Mouse (Mus musculus) heart, embryonic 13.5 days (tissue): Measurements from ENCODE around the gene Adcy9. TPM values are rescaled to one million over a fixed set of nuclear protein-coding genes. Genes with fewer than 3 reads are reported as not detected.

Experiments
- ATAC-seq: fragments of 200-750 bp; cut with Nextera tagmentation; 2 replicates; pipeline ENCODE4 v1.8.0; 2017; ENCODE audit warnings: moderate TSS enrichment; ENCODE audit not compliant: insufficient number of reproducible peaks, low FRiP score, low TSS enrichment; ENCODE audit errors: extremely low read depth
- H3K27ac ChIP-seq: fragments of 300-500 bp; sonication (generic); replicated peaks from 2 replicates; pipeline ENCODE4 v1.5.1; 2015; ENCODE audit warnings: moderate library complexity, mild to moderate bottlenecking, inconsistent platforms
- H3K27me3 ChIP-seq: fragments of 300-500 bp; sonication (generic); replicated peaks from 2 replicates; pipeline ENCODE4 v1.6.1; 2015; ENCODE audit warnings: mild to moderate bottlenecking, inconsistent platforms
- H3K36me3 ChIP-seq: fragments of 300-500 bp; sonication (generic); 2 replicates; pipeline ENCODE4 v1.6.1; 2015; ENCODE audit warnings: mild to moderate bottlenecking, inconsistent platforms
- H3K4me1 ChIP-seq: fragments of 300-500 bp; sonication (generic); 2 replicates; pipeline ENCODE4 v1.6.1; 2015; ENCODE audit warnings: inconsistent platforms
- H3K4me2 ChIP-seq: fragments of 300-500 bp; sonication (generic); 2 replicates; pipeline ENCODE4 v1.6.1; 2015; ENCODE audit warnings: inconsistent platforms, mild to moderate bottlenecking, moderate library complexity
- H3K4me3 ChIP-seq: fragments of 300-500 bp; sonication (generic); 2 replicates; pipeline ENCODE4 v1.5.1; 2015; ENCODE audit warnings: moderate library complexity, mild to moderate bottlenecking, inconsistent platforms
- H3K9ac ChIP-seq: fragments of 300-500 bp; sonication (generic); 2 replicates; pipeline ENCODE4 v1.6.1; 2015; ENCODE audit warnings: inconsistent platforms, mild to moderate bottlenecking, moderate library complexity
- H3K9me3 ChIP-seq: fragments of 300-500 bp; sonication (generic); 2 replicates; pipeline ENCODE4 v1.6.1; 2016; ENCODE audit warnings: inconsistent platforms
- WGBS: fragments of 180-500 bp; shearing (Covaris S2); methylation state at CpG from one replicate; pipeline ENCODE4 v1.1.7; 2015; ENCODE audit warnings: mixed read lengths; 5-methylcytosine and 5-hydroxymethylcytosine counted together
- polyA plus RNA-seq: library from polyadenylated mRNA; unstranded; fragments of >200 nt; fragmentation: Nextera tagmentation; extraction: Ambion mirVana; gene quantifications from 2 replicates; pipeline ENCODE4 v1.2.1, GENCODE M21; 2015

Gene Adcy9
- 0.96 and 0.98 TPM in 2 replicates for polyA plus RNA-seq

DNA sequence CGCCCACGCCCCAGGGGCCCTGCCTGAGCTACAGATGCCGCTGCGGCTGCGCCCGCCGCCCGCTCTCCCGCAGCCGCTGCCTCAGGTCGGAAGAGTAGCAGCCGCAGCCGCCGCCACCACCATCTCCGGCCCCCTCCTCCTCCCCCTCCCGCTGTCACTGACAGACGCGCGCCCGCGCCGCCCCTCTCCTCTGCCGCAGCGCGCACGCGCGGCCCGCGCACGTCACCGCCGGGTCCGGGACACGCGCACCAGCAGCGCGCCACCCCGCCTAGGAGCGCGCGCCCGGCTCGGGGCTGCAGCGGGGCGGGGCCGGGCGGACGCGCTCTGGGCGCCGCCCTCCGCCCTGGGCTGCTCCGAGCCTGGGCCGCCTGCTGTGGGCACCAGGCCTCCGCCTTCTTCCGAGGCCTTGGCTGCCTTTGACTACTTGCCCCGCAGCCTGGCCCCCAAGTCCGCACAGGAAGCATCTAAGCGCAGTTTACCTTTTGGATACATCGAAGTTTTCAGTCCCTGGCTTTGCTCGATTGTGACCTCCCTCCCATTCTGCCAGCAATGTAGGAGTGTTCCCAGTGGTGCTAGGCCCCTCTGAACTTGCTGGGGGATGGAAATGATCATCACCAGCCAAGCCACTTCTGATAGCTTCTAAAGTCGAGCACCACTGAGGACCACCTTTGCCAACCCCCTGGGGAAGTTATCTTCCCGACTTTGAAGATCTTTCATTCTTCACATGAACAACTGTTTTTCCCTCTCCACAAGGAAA lies at the start of gene Adcy9:
Gene Adcy9 (minus strand): TSS at position 201 of the 757 bp plus-strand sequence.
- Histone ChIP-seq H3K36me3 (no peaks in the 10 kb centered on the region), H3K27me3 (peaks cover 43% of the 10 kb centered on the region), H3K27ac (peak within 1 kb of the TSS; percentile 64), H3K4me3 (peak within 1 kb of the TSS; percentile 81), H3K9me3 (no peaks in the 10 kb centered on the region), H3K4me1 (peaks cover 29% of the 10 kb centered on the region), H3K4me2 (peak within 1 kb of the TSS; percentile 98), H3K9ac (peak within 1 kb of the TSS; percentile 88)
- 2% methylated on average over 36 of the region's 64 CpGs for WGBS
- ATAC-seq, result peak; percentile 85

DNA sequence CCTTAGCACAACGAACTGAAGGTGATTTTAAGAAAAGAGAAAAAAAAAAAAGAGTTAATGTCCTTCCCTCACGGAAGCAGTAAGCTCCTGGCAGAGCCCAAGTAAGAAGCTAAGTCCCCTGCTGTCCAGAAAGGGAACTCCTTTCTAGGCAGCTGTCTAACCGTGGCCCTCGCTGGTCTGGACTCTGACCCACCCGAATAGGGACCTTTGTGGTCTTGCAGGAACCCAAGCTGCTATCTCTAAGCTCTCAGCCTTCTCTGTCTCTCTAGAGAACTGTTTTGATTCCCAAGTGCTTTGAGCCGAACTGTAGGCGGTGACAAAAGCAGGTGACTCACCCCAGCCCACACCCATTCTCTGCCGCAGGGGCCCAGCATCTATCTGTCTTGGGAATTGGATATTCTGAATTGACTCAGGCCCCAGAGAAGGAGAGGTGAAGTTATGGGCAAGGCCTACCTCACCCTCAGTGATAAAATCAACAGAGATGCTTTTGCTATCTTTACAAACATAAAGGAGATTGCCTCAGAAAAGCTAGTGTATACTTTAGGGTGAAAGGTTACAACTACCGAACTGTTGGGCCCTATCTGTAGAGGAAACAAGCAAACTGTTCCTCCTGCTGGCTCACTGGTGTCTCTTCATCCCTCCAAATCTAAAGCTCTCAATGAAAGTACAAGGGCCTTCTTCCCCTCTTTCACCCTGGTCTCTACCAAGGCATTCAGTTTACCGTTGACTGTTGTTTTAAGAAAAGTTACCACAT lies 49.5 kb upstream of the Adcy9 start:
- Histone ChIP-seq H3K4me1 (peaks cover 16% of the 10 kb centered on the region), H3K27me3 (no peaks in the 10 kb centered on the region), H3K4me2 (no peak overlapping the region), H3K4me3 (no peak overlapping the region), H3K9me3 (no peaks in the 10 kb centered on the region), H3K9ac (no peak overlapping the region), H3K36me3 (no peaks in the 10 kb centered on the region), H3K27ac (no peak overlapping the region)
- 50% methylated on average over 10 of the region's 10 CpGs for WGBS
- ATAC-seq, result no peak

DNA sequence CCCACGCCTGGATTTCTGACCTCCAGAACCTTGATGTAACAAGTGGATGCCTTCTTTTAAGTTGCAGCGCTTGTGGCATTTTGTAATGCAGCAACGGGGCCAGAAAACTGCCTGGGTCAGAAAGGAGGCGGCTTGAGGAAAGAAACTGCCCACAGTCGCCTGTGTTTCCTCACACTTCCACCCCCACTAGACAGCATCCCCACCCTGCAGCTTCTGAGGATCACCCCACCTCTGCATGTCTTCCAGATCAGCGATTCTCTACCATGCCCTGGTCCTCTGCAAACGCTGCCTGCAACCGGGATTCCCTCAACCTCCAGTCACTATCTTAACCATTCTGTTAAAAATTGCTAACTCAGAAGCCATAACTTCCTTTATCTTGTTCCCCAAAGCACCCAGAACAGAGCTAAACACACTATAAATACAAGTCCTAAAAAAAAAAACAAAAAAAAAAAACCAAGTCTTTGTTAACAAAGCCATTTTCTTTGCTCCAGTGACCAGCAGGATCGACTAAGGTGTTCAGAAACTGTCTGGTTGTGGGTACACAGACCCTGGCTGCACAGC lies 44.3 kb upstream of the Adcy9 start:
- H3K4me3 ChIP-seq, result no peak overlapping the region
- ATAC-seq, result no peak
- peaks cover 5% of the 10 kb centered on the region; the same call in 1 of the 2 replicates for H3K27me3 ChIP-seq
- 66% methylated on average over 9 of the region's 9 CpGs for WGBS
- peaks cover 6% of the 10 kb centered on the region; the same call in 1 of the 2 replicates for H3K4me1 ChIP-seq
- no peaks in the 10 kb centered on the region for H3K36me3 ChIP-seq
- H3K9me3 ChIP-seq, result no peaks in the 10 kb centered on the region
- no peak overlapping the region for H3K27ac ChIP-seq
- no peak overlapping the region for H3K9ac ChIP-seq
- H3K4me2 ChIP-seq, result no peak overlapping the region

DNA sequence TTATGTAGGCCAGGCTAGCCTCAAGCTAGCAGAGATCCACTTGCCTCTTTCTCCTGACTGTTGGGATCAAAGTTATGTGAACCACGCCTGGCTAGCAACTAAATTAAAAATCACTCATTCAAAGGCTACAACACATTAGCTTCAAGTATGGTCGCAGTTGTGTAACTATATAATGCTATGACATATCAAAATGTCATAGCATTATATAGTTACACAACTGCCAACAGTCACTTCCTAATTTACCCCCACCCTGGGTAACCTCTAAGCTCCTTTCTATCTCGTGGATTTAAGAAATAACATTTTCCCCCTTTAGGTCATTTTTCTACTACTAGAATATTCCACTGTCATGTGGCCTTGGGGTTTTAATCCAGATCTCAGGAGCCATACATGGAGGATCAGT lies 37.6 kb upstream of the Adcy9 start:
- H3K4me2 ChIP-seq, result no peak overlapping the region
- H3K9me3 ChIP-seq, result no peaks in the 10 kb centered on the region
- no peak overlapping the region for H3K9ac ChIP-seq
- no peak overlapping the region for H3K27ac ChIP-seq
- no peaks in the 10 kb centered on the region for H3K4me1 ChIP-seq
- H3K36me3 ChIP-seq, result no peaks in the 10 kb centered on the region
- H3K27me3 ChIP-seq, result peaks cover 7% of the 10 kb centered on the region; the same call in 1 of the 2 replicates
- no peak for ATAC-seq
- WGBS, result 80% methylated on average over 3 of the region's 3 CpGs
- H3K4me3 ChIP-seq, result no peak overlapping the region

DNA sequence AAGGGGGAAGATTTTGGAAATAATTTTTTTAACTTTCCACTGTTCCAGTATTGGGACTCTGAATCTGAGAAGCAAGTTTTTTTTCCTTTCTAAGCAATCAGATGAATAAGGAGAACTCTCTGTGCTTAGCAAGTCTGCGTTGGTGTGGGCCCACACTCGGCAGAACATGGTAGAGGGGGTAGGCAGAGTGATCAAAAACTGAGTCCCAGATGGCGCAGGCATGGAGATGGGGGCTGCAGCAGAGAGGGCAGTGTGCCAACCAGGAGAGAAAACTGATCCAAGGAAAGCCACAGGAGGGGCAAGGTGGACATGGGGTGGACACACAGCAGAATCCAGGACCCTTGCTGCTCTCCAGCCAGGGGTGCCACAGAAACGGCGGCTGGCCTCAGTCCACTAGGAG lies 36.1 kb upstream of the Adcy9 start:
- Histone ChIP-seq H3K9me3 (no peaks in the 10 kb centered on the region), H3K27ac (no peak overlapping the region), H3K9ac (no peak overlapping the region), H3K4me3 (no peak overlapping the region), H3K27me3 (0 out of 2 replicates have a peak, but pooled peaks cover 3% of the 10 kb centered on the region), H3K4me2 (no peak overlapping the region), H3K36me3 (no peaks in the 10 kb centered on the region), H3K4me1 (no peaks in the 10 kb centered on the region)
- ATAC-seq, result no peak
- 75% methylated on average over 5 of the region's 5 CpGs for WGBS

DNA sequence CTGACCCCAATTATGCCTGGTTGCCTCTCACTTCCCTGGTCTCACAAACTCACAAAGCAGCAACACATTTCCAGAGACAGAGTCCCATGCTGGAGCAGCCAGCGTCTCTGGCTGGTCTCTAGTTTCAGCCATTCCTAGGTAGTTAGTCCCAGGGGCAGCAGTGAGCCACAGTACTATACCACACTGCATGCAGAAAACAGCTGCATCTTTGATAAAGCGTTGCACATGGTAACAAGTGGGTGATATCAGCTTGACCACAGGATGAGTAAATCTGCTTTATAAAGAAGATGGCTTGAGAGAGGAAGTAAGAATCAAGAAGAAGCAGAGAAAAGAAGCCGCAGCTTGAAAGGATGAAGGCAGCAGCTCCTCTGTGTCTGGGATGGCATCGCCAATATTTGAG lies 35.4 kb upstream of the Adcy9 start:
- H3K4me2 ChIP-seq, result no peak overlapping the region
- H3K4me1 ChIP-seq, result no peaks in the 10 kb centered on the region
- no peak overlapping the region for H3K4me3 ChIP-seq
- H3K27ac ChIP-seq, result no peak overlapping the region
- H3K36me3 ChIP-seq, result no peaks in the 10 kb centered on the region
- ATAC-seq, result no peak
- no peaks in the 10 kb centered on the region for H3K9me3 ChIP-seq
- WGBS, result 83% methylated on average over 4 of the region's 4 CpGs
- no peak overlapping the region for H3K9ac ChIP-seq
- H3K27me3 ChIP-seq, result 0 out of 2 replicates have a peak, but pooled peaks cover 3% of the 10 kb centered on the region

DNA sequence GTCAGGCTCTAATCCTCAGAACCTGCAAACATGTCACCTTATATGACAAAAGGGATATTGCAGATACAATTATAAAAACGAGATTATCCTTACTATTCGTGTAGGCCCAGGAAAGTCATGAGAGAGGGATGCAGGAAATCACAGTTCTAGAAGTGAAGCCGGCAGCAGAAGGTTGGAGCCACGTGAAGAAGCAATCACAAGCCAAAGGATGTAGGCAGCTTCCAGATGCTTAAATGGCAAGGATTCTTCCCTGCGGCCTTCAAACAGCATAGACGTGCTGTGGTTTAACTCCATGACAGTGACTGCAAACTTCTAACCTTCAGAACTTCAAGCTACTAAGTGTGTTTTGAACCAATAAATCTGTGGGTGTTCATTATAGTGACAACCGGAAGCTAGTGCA lies 34.3 kb upstream of the Adcy9 start:
- Histone ChIP-seq H3K27me3 (0 out of 2 replicates have a peak, but pooled peaks cover 3% of the 10 kb centered on the region), H3K9ac (no peak overlapping the region), H3K4me3 (no peak overlapping the region), H3K36me3 (no peaks in the 10 kb centered on the region), H3K4me2 (no peak overlapping the region), H3K9me3 (no peaks in the 10 kb centered on the region), H3K4me1 (no peaks in the 10 kb centered on the region), H3K27ac (no peak overlapping the region)
- WGBS, result 72% methylated on average over 7 of the region's 7 CpGs
- no peak for ATAC-seq

DNA sequence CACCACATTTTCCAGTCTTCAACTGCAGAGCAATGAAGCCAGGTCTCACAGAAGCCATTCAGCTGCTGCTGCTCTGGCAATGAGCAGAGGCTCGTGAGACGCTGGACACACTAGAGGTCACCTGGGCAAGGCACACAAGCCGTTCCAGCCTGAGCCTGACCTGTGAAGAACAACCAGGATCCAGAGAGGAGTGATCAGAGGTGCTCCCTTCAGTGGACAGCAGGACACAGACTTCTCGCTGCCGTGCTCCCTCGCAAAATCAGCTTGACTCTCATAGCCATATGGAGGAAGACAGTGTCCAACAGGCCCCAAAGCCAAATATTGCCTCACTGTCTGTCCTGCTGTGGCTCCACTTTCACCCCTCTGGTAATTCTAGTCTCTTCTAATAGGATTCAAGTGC lies 29.1 kb upstream of the Adcy9 start:
- H3K4me3 ChIP-seq, result no peak overlapping the region
- H3K4me2 ChIP-seq, result no peak overlapping the region
- WGBS, result 78% methylated on average over 6 of the region's 6 CpGs

DNA sequence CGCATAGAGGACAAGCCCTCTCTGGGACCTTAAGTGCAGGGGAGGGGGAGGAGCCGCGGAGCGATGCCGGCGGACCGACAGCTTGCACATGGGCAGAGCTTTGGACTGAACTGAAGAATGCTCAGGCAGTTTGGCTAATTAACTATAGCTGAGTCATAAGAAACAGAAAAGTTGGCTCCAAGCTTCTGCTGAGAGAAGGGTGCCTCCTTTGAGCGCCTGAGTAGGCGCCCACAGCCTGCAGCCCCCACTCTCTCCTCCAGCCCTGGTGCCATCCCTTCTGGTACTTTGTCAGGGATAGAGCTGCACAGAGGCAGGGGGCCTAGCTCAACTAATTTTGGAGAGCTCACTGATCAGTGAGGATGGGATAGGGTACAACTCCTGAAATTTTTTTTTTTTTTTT lies 27.9 kb upstream of the Adcy9 start:
- H3K4me2 ChIP-seq, result peak overlapping the region; percentile 18; the same call in 1 of the 2 replicates
- 41% methylated on average over 9 of the region's 9 CpGs for WGBS
- peaks cover 3% of the 10 kb centered on the region; the same call in 1 of the 2 replicates for H3K4me1 ChIP-seq
- no peak overlapping the region for H3K9ac ChIP-seq
- no peaks in the 10 kb centered on the region for H3K9me3 ChIP-seq
- H3K27ac ChIP-seq, result no peak overlapping the region
- H3K36me3 ChIP-seq, result no peaks in the 10 kb centered on the region
- no peak overlapping the region for H3K4me3 ChIP-seq
- 0 out of 2 replicates have a peak, but pooled peaks cover 7% of the 10 kb centered on the region for H3K27me3 ChIP-seq
- ATAC-seq, result no peak

More for the DNA sequence above, 29.1 kb upstream of the Adcy9 start:
- Histone ChIP-seq H3K27ac (no peak overlapping the region), H3K9ac (no peak overlapping the region), H3K27me3 (0 out of 2 replicates have a peak, but pooled peaks cover 7% of the 10 kb centered on the region), H3K9me3 (no peaks in the 10 kb centered on the region), H3K4me1 (peaks cover 3% of the 10 kb centered on the region; the same call in 1 of the 2 replicates), H3K36me3 (no peaks in the 10 kb centered on the region)
- no peak for ATAC-seq

DNA sequence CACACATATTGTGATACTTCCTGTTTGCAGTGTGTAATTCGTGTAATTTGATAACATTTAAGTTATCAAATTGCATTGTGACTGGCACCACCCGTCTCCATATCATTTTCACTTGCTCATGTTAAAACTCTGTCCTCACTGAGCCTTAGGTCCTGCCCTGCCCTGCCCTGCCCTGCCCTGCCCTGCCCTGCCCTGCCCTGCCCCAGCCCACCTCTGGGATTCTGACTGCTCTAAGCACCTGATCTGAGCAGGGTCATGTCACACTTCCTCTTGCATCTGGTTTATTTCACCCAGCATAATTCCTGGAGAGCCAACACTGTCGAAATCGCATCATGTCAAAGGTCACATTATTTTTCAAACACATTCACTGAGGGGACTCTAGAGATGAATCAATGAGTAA lies 26.1 kb upstream of the Adcy9 start:
- Histone ChIP-seq H3K4me1 (peaks cover 3% of the 10 kb centered on the region; the same call in 1 of the 2 replicates), H3K27me3 (0 out of 2 replicates have a peak, but pooled peaks cover 7% of the 10 kb centered on the region), H3K9ac (no peak overlapping the region), H3K9me3 (no peaks in the 10 kb centered on the region), H3K4me3 (no peak overlapping the region), H3K4me2 (no peak overlapping the region), H3K36me3 (no peaks in the 10 kb centered on the region), H3K27ac (no peak overlapping the region)
- WGBS, result 63% methylated on average over 4 of the region's 4 CpGs
- ATAC-seq, result no peak

DNA sequence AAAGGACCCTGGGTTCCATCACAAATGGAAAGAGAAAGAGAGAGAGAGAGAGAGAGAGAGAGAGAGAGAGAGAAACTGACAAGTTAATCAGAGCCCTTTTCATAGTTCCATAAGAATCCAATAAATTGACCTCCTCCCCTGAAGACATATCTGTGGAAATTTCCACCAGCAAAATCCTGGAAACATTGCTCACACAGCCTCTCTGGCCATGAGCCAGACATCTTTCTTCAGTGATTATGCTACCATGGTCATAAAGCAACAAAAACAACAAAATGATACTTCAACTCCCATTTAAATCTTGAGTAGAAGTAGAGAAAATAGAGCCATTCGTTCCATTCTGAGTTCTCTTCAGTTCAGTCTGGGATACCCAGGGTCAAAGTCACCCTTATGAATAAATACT lies 24.1 kb upstream of the Adcy9 start:
- no peaks in the 10 kb centered on the region for H3K9me3 ChIP-seq
- WGBS, result 66% methylated on average over 1 of the region's 1 CpGs
- H3K27me3 ChIP-seq, result 0 out of 2 replicates have a peak, but pooled peaks cover 7% of the 10 kb centered on the region
- H3K4me3 ChIP-seq, result no peak overlapping the region
- no peaks in the 10 kb centered on the region for H3K36me3 ChIP-seq
- peaks cover 3% of the 10 kb centered on the region; the same call in 1 of the 2 replicates for H3K4me1 ChIP-seq
- no peak overlapping the region for H3K27ac ChIP-seq
- no peak overlapping the region for H3K4me2 ChIP-seq
- no peak overlapping the region for H3K9ac ChIP-seq
- ATAC-seq, result no peak
